Mouse (Mus musculus) ovary, postnatal 36 days (tissue): ENCODE measurements around the gene Rbmx2.

Source experiments
- DNase-seq: peaks from one replicate; pipeline ENCODE4 v3.0.0; 2022; ENCODE audit warnings: low spot score, mixed read lengths

The Rbmx2 gene

GRCm38 (mm10) chrX:48694864-48695371, at the start of gene Rbmx2:
TSS of gene Rbmx2 (plus strand) at chrX:48695004.
- peak; percentile 85 for DNase-seq

DNA sequence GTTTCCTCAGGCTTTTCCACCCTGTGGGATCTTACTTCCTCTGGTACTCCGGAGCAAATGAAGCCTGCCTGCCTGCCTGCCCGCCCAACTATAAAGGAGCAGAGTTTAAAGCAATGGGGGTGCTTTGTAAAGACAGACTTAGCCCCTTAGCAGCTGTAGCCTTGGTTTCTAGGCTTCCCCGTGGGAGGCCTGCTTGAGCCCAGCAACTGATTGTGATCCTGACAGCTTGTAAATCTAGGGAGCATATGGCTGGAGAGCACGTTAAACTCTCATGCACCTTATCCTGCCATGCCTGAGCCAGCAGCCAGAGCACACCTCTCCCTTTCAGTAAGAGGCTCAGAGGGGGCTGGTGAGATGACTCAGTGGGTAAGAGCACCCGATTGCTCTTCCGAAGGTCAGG, 28.0 kb upstream of the Rbmx2 start:
- DNase-seq, result no peak

- DNase-seq, result no peak
These were observed 25.2 kb upstream of the Rbmx2 start for GRCm38 (mm10) chrX:48669588-48669987.

- DNase-seq, result no peak
These were observed 23.1 kb upstream of the Rbmx2 start for GRCm38 (mm10) chrX:48671714-48672113.

DNA sequence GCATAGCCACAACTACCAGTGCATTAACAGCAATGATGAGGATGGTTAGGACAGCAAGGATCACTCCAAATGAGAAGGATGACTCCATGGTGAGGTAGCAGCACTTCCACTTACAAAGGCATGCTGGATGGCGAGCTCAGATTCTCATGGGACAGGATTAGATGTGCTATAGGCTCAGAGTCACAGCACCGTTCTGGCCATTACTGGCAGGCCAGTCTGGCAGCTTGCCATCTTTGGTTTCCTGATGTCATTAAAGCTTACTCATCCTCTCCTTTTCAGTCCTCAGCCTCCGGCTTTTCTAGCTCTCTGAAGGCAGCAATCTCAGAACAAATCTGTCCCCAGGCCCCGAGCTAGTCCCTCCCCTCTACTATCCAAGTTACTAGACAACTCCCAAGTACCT, 20.6 kb upstream of the Rbmx2 start, which contains the start of gene Gpr119:
Gene Gpr119 (minus strand): TSS at position 308 of the 400 bp plus-strand sequence.
- DNase-seq, result no peak

GRCm38 (mm10) chrX:48683451-48683850, 11.4 kb upstream of the Rbmx2 start:
- peak; percentile 12 for DNase-seq

GRCm38 (mm10) chrX:48683857-48684256, 10.9 kb upstream of the Rbmx2 start:
- DNase-seq, result no peak

GRCm38 (mm10) chrX:48694460-48694859, 344 bp upstream of the Rbmx2 start:
- DNase-seq, result no peak

GRCm38 (mm10) chrX:48709701-48710100, 14.9 kb downstream of the Rbmx2 start:
- DNase-seq, result no peak

DNA sequence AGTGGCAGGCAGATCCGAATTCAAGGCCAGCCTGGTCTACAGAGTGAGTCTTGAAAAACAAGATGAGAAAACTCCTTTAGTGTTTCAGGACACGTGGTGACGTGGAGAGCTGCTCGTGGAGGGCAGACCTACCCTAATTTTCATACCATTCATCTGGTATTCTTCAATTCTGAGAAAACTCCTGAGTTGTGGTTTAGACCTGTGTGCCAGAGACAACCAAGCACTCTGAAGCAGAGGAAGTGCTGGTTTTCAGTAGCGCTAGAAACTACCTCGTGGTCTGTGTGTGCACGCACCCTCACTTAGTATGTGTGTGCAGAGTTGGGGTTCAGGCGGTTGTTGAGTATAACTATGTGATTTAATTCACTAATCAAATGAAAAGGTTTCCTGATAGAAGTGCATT, 18.0 kb downstream of the Rbmx2 start:
- DNase-seq, result no peak

GRCm38 (mm10) chrX:48754710-48755283, 60.0 kb downstream of the Rbmx2 start:
- no peak for DNase-seq
